Mouse (Mus musculus) forebrain, embryonic 11.5 days (tissue): Measurements from ENCODE around the gene Trank1. TPM values are rescaled to one million over a fixed set of nuclear protein-coding genes. Genes with fewer than 3 reads are reported as not detected.

ENCODE experiments used
- ATAC-seq: fragments of 200-750 bp; cut with Nextera tagmentation; replicated peaks from 2 replicates; pipeline ENCODE4 v1.8.0; 2017; ENCODE audit warnings: moderate TSS enrichment; ENCODE audit not compliant: low FRiP score
- DNase-seq: peaks from one replicate; pipeline ENCODE4 v3.0.0-alpha.2; 2017; ENCODE audit warnings: low spot score
- H3K27ac ChIP-seq: fragments of 300-500 bp; sonication (generic); 2 replicates; pipeline ENCODE4 v1.5.1; 2014; ENCODE audit warnings: low read depth, low read length
- H3K27me3 ChIP-seq: fragments of 300-500 bp; sonication (generic); 2 replicates; pipeline ENCODE4 v1.6.1; 2014; ENCODE audit warnings: mild to moderate bottlenecking, low read length, mixed read lengths; ENCODE audit not compliant: control insufficient read depth, insufficient read depth
- H3K36me3 ChIP-seq: fragments of 300-500 bp; sonication (generic); 2 replicates; pipeline ENCODE4 v1.6.1; 2014; ENCODE audit warnings: mild to moderate bottlenecking, low read length, moderate library complexity, mixed read lengths; ENCODE audit not compliant: control insufficient read depth, insufficient read depth
- H3K4me1 ChIP-seq: fragments of 300-500 bp; sonication (generic); replicated peaks from 2 replicates; pipeline ENCODE4 v1.6.1; 2014; ENCODE audit warnings: low read length, mixed read lengths; ENCODE audit not compliant: control insufficient read depth, insufficient read depth
- H3K4me2 ChIP-seq: fragments of 300-500 bp; sonication (generic); 2 replicates; pipeline ENCODE4 v1.6.1; 2014; ENCODE audit warnings: low read depth, mild to moderate bottlenecking, low read length, moderate library complexity, mixed read lengths; ENCODE audit not compliant: severe bottlenecking
- H3K4me3 ChIP-seq: fragments of 300-500 bp; sonication (generic); 2 replicates; pipeline ENCODE4 v1.5.1; 2014; ENCODE audit warnings: low read depth, low read length
- H3K9ac ChIP-seq: fragments of 300-500 bp; sonication (generic); 2 replicates; pipeline ENCODE4 v1.6.1; 2014; ENCODE audit warnings: low read length
- H3K9me3 ChIP-seq: fragments of 300-500 bp; sonication (generic); 2 replicates; pipeline ENCODE4 v1.6.1; 2016; ENCODE audit warnings: low read length, mixed read lengths; ENCODE audit not compliant: control insufficient read depth
- WGBS: fragments of 180-500 bp; shearing (Covaris S2); extraction: QIAGEN DNeasy Blood & Tissue Kit; methylation state at CpG from one replicate; pipeline ENCODE4 v1.1.7; 2014; 5-methylcytosine and 5-hydroxymethylcytosine counted together
- polyA plus RNA-seq: library from polyadenylated mRNA; unstranded; fragments of >200 nt; fragmentation: Nextera tagmentation; extraction: Ambion mirVana; gene quantifications from 2 replicates; pipeline ENCODE4 v1.2.1, GENCODE M21; 2014

Gene Trank1
- polyA plus RNA-seq, 1 experiment from 2014 or later = 0.92 TPM

DNA sequence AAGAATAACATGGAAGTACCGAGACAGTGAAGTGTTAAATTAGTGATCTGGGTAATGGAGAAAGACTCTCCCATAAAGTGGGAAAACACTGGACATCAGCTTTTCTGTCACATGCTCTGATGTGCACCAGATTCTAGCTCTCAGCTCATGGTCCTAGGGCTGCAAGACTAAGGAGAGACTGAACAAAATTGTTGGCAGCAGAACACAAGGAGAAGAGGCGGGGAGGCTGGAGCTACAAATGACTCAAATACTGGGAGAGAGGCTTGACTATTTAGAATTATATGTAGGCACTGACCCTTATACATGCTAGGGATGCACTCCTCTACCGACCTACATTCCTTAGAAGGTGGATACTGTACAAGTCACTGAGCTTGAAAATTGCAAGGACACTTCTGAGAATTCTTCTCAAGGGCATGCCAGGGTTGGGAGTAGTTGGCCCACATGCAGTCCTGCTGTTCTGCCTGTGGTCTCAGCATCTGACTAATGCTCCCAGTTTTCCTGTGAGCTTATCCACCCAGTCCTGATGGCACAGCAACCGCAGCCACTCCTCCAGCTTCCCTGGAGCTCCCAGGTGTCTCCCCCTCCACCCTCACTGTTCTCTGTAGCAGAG lies 23.1 kb downstream of the Trank1 start:
- no peak overlapping the region for H3K4me2 ChIP-seq
- H3K4me3 ChIP-seq = no peak overlapping the region
- H3K27me3 ChIP-seq = no peaks in the 10 kb centered on the region
- 73% methylated on average over 4 of the region's 4 CpGs for WGBS
- H3K27ac ChIP-seq = no peak overlapping the region
- no peak overlapping the region for H3K9ac ChIP-seq
- no peaks in the 10 kb centered on the region for H3K9me3 ChIP-seq
- H3K4me1 ChIP-seq = no peaks in the 10 kb centered on the region
- ATAC-seq = no peak
- DNase-seq = no peak
- H3K36me3 ChIP-seq = no peaks in the 10 kb centered on the region

DNA sequence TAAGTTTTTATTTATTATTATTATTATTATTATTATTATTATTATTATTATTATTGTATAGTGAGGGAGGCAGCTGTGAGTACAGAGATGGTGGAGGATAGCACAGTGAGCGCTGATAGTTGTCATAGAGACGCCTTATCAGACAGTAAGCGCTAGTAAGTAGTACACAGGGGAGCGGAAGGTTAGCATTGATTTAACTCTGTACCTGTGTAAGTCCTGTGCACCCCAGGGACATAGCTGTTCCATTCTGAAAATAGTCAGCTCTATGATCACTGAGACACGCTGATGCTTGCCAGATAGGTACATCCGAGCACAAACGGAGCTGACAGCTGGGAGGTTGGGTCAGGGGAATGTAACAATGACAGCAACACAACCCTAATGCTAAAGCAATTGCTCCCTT lies 39.7 kb downstream of the Trank1 start:
- H3K27ac ChIP-seq = no peak overlapping the region
- H3K4me2 ChIP-seq = no peak overlapping the region
- H3K27me3 ChIP-seq = no peaks in the 10 kb centered on the region
- DNase-seq (no peak), ATAC-seq (no peak)
- H3K9me3 ChIP-seq = no peaks in the 10 kb centered on the region
- H3K36me3 ChIP-seq = no peaks in the 10 kb centered on the region
- H3K4me1 ChIP-seq = no peaks in the 10 kb centered on the region; the same call in 1 of the 2 replicates
- H3K4me3 ChIP-seq = no peak overlapping the region
- no peak overlapping the region for H3K9ac ChIP-seq
- 83% methylated on average over 7 of the region's 7 CpGs for WGBS

DNA sequence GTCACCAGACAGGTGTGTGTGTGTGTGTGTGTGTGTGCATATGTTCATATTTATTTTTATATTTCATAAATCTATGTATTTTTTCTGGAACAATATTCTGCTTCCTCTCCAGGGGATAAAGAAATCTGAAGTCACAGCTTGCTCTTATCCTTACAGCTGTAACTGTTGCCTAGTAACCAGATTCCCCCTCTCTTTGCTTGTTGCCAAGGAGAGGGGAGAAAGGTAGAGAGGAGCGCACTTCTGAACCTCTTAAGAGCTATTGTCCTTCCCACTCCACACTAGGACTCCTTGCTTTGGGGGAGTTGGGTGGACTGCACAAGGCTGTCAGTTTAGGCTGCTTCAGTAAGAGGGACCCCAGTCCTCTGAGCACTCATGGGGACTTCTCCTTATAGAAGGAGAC lies 40.1 kb downstream of the Trank1 start:
- H3K36me3 ChIP-seq = no peaks in the 10 kb centered on the region
- no peak overlapping the region for H3K4me2 ChIP-seq
- H3K9ac ChIP-seq = no peak overlapping the region
- ATAC-seq = no peak
- H3K9me3 ChIP-seq = no peaks in the 10 kb centered on the region
- H3K27me3 ChIP-seq = no peaks in the 10 kb centered on the region
- H3K4me1 ChIP-seq = no peaks in the 10 kb centered on the region; the same call in 1 of the 2 replicates
- WGBS = 45% methylated on average over 1 of the region's 1 CpGs
- no peak overlapping the region for H3K4me3 ChIP-seq
- no peak for DNase-seq
- H3K27ac ChIP-seq = no peak overlapping the region

DNA sequence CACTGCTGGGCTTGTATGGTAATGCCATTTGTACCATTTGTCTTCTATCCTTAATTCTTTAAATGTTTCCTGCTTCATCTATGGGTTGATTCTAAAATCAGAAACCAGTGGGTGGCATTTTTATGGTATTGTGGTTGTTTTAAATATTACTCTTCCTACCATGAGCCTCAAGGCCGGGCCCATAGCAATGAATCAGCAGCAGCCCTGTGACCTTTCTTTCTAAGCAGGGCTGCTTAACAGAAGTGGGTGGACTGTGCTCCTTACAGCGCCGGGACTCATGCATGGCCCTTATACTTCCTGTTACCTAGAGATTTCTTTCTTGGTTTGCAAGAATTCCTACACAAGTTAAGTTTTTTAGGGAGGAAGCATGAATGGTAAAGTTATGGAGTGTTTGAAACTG lies 41.1 kb downstream of the Trank1 start:
- ATAC-seq = no peak

GRCm38 (mm10) chr9:111355041-111355440 lies 43.5 kb downstream of the Trank1 start:
- H3K9me3 ChIP-seq = no peaks in the 10 kb centered on the region
- H3K4me2 ChIP-seq = no peak overlapping the region
- H3K27ac ChIP-seq = no peak overlapping the region
- DNase-seq = no peak
- no peaks in the 10 kb centered on the region for H3K27me3 ChIP-seq
- no peaks in the 10 kb centered on the region; the same call in 1 of the 2 replicates for H3K4me1 ChIP-seq
- H3K4me3 ChIP-seq = no peak overlapping the region
- 55% methylated on average over 4 of the region's 4 CpGs for WGBS
- H3K9ac ChIP-seq = no peak overlapping the region
- ATAC-seq = no peak
- H3K36me3 ChIP-seq = no peaks in the 10 kb centered on the region

More for the DNA sequence above, 41.1 kb downstream of the Trank1 start:
- DNase-seq = no peak
- H3K4me3 ChIP-seq = no peak overlapping the region
- 82% methylated on average over 3 of the region's 3 CpGs for WGBS
- no peaks in the 10 kb centered on the region for H3K9me3 ChIP-seq
- H3K27me3 ChIP-seq = no peaks in the 10 kb centered on the region
- H3K4me1 ChIP-seq = no peaks in the 10 kb centered on the region; the same call in 1 of the 2 replicates
- no peak overlapping the region for H3K27ac ChIP-seq
- H3K9ac ChIP-seq = no peak overlapping the region
- H3K36me3 ChIP-seq = no peaks in the 10 kb centered on the region
- H3K4me2 ChIP-seq = no peak overlapping the region

DNA sequence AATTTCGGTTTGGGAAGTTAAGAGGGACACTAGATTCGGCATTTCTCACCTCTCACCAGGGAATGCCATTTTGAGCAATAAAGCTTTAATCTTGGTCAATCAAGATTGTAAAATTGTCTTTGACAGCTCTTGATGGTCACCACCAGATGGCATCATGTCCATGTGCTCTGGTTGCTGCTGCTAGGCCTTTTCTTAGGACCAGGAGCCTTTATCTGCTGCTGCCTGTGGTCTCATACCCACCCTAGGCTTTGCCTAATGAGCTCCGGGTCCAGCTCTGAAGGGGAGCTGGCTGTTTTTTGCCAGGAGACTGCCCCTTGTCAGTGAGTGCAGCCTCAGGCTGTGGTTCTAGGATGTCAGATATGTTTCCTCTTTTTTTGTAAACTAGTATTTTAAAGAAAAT lies 44.8 kb downstream of the Trank1 start:
- ATAC-seq (0 out of 2 replicates have a peak, but pooled peaks have one; percentile 46), DNase-seq (no peak)
- Histone ChIP-seq H3K4me2 (no peak overlapping the region), H3K36me3 (no peaks in the 10 kb centered on the region), H3K27me3 (no peaks in the 10 kb centered on the region), H3K27ac (no peak overlapping the region), H3K4me1 (no peaks in the 10 kb centered on the region; the same call in 1 of the 2 replicates), H3K9me3 (no peaks in the 10 kb centered on the region), H3K9ac (no peak overlapping the region), H3K4me3 (no peak overlapping the region)
- 38% methylated on average over 3 of the region's 3 CpGs for WGBS

DNA sequence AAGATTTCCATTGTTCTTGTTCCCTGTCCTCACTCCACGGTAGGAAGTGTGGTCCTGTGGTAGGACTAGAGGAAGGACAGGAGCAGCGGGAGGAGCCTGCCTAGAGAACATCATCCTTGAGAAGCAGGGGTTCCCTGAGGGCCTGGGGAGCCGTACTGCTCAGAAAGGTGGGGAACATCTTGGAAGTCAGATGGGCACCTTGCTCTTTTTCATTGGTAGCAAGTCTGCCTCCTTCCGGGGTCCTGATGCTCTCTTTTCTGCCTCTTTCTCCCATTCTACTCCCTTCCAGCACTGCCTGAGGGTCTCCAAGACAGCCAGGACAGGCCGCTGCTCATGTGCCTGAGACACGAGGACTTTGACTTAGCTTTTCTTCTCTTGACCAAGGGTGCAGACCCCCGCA lies 52.1 kb downstream of the Trank1 start:
- Histone ChIP-seq H3K27ac (no peak overlapping the region), H3K4me1 (no peaks in the 10 kb centered on the region), H3K9me3 (no peaks in the 10 kb centered on the region), H3K4me3 (no peak overlapping the region), H3K4me2 (no peak overlapping the region), H3K27me3 (no peaks in the 10 kb centered on the region), H3K36me3 (no peaks in the 10 kb centered on the region), H3K9ac (no peak overlapping the region)
- DNase-seq (no peak), ATAC-seq (no peak)
- WGBS = 80% methylated on average over 7 of the region's 7 CpGs

- Histone ChIP-seq H3K27me3 (no peaks in the 10 kb centered on the region), H3K4me2 (no peak overlapping the region), H3K4me1 (no peaks in the 10 kb centered on the region), H3K9me3 (no peaks in the 10 kb centered on the region), H3K4me3 (no peak overlapping the region), H3K36me3 (no peaks in the 10 kb centered on the region), H3K9ac (no peak overlapping the region), H3K27ac (no peak overlapping the region)
- WGBS = 75% methylated on average over 2 of the region's 2 CpGs
- ATAC-seq = no peak
- DNase-seq = no peak
Observed at GRCm38 (mm10) chr9:111367713-111368112, 56.2 kb downstream of the Trank1 start.

DNA sequence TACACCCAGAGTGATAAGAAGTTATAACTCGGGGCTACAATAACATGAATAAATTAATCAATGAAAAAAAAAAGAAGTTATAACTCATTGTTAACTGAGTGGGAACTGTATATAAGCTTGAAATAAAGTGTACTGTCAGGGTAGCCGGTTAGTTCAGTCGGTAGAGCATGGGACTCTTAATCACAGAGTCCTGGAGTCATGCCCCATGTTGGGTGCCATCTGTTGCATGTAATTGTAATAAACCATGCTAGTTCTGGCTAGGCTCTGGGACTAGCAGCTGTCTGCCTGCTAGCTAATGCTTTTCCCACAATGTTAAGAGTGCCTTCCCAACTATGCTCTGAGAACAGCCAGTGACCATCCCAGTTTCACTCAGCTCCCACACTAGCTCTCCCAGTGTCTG lies 60.5 kb downstream of the Trank1 start:
- ATAC-seq (no peak), DNase-seq (no peak)
- Histone ChIP-seq H3K4me1 (no peaks in the 10 kb centered on the region), H3K27me3 (no peaks in the 10 kb centered on the region), H3K4me3 (no peak overlapping the region), H3K9ac (no peak overlapping the region), H3K36me3 (no peaks in the 10 kb centered on the region), H3K9me3 (no peaks in the 10 kb centered on the region), H3K4me2 (no peak overlapping the region), H3K27ac (no peak overlapping the region)
- WGBS = 88% methylated on average over 3 of the region's 3 CpGs
